1 mouse cellular context compared by ENCODE assay signal in genomic region chr11:72923116-72923515, GRCm38 (mm10).
TF ChIP-seq lines count a peak whose summit lies in the region.

No protein-coding gene starts in this region.

TF ChIP-seq in MEL, 35 proteins besides CTCF, POLR2A, EP300 and RAD21 (continued from another document):
- TF ChIP-seq POLR2AphosphoS5 (IDR thresholded peaks at IDR 0.05; ENCODE audit: borderline replicate concordance, low read depth, low read length) (no peak), NRF1 (IDR thresholded peaks at IDR 0.05; ENCODE audit: insufficient read depth, low read depth, low read length, poor library complexity, severe bottlenecking) (no peak), RCOR1 (IDR thresholded peaks at IDR 0.05; ENCODE audit: low read depth, low read length) (0 out of 2 replicates have a peak, but pooled peaks have one; percentile 46), MAX (IDR thresholded peaks at IDR 0.05; ENCODE audit: low read length) (no peak), GABPA (IDR thresholded peaks at IDR 0.05; ENCODE audit: low read depth, low read length) (no peak), ETS1 (IDR thresholded peaks at IDR 0.05; ENCODE audit: low read depth, low read length) (peak; percentile 85)
